Mouse (Mus musculus): ENCODE measurements around the gene Atp6v0b. TPM values are rescaled to one million over a fixed set of nuclear protein-coding genes. Genes with fewer than 3 reads are reported as not detected.

Atp6v0b gene
- polyA plus RNA-seq, 1 experiment: 102 TPM

DNA sequence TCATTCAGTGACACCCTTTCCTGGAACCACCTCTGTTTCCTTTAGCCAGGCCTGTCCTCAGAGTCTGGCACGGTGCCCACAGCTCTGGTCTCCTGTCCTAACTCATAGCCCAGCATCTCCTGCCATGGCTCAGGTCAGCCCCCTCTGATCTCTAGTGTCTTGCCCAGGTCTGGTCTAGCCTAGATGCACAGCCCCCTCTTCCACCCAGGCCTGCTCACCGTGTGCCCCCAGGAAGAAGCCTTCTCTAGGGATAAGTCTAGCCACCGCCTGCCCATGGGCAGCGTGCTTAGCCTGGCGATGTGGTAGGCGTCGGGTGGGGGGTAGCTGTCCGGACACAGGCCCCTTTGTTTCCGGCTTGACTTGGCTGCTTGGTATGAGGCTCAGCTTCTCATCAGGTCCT is 32.0 kb downstream of the Atp6v0b start:
- no peaks in the 10 kb centered on the region for H3K36me3 ChIP-seq (ENCODE audit: control insufficient read depth, insufficient read depth, low read length, poor library complexity, severe bottlenecking)
- no peak overlapping the region for H3K4me3 ChIP-seq (ENCODE audit: low read depth, low read length)
- TF ChIP-seq POLR2A (IDR thresholded peaks at IDR 0.05; ENCODE audit: insufficient read depth, low read length) (no peak), CTCF (IDR thresholded peaks at IDR 0.05; ENCODE audit: low read depth, low read length) (no peak), EP300 (IDR thresholded peaks at IDR 0.05; ENCODE audit: insufficient read depth, low read depth, low read length) (no peak)
- no peaks in the 10 kb centered on the region for H3K9me3 ChIP-seq (replicated peaks; ENCODE audit: control insufficient read depth, insufficient read depth, low read length, poor library complexity, severe bottlenecking)
- no peak overlapping the region for H3K27ac ChIP-seq (ENCODE audit: insufficient read depth, low read length)
- no peaks in the 10 kb centered on the region for H3K4me1 ChIP-seq (ENCODE audit: control insufficient read depth, insufficient read depth, low read length)
- no peak overlapping the region for H3K9ac ChIP-seq (ENCODE audit: low read depth, poor library complexity, severe bottlenecking)
- no peaks in the 10 kb centered on the region for H3K27me3 ChIP-seq (ENCODE audit: control insufficient read depth, insufficient read depth, low read length, poor library complexity, severe bottlenecking)

DNA sequence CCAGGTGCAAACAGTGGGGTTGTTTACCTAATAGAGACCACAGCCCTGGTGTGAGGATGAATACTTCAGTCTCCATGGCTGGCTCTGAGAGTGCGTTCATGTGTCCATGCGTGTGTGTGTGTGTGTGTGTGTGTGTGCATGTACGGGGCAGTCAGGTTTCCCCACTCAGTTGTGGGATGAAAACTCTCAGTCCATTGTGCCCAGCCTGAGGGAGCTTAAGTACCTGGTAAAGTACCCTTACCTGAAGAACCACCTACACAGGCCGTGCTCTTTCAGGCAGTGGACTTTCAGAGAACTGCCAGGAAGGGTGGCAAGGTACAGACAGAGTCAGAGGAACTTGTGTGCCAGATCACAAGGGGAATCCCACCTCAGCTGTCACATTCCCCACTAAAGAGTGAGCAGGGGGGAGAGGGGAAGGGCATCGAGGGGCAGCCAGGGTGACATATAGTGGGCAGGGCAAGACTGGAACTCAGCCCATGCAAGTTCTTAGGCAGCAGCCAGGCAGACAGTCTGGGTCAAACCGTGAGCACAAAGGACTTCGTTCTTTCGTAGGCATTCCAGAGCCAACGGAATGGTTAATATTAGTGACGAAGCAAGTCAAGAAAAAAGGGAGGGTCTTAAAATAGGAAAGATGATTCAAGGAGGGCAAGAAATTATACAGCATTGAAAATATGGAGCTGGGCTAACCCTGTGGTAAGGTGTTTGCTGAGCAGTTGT is 34.8 kb downstream of the Atp6v0b start:
- no peaks in the 10 kb centered on the region for H3K36me3 ChIP-seq (ENCODE audit: control insufficient read depth, insufficient read depth, low read length, poor library complexity, severe bottlenecking)
- H3K27ac ChIP-seq (ENCODE audit: insufficient read depth, low read length): no peak overlapping the region
- TF ChIP-seq POLR2A (IDR thresholded peaks at IDR 0.05; ENCODE audit: insufficient read depth, low read length): no peak
- TF ChIP-seq EP300 (IDR thresholded peaks at IDR 0.05; ENCODE audit: insufficient read depth, low read depth, low read length): no peak
- no peak for TF ChIP-seq CTCF (IDR thresholded peaks at IDR 0.05; ENCODE audit: low read depth, low read length)
- H3K9ac ChIP-seq (ENCODE audit: low read depth, poor library complexity, severe bottlenecking): no peak overlapping the region
- no peaks in the 10 kb centered on the region for H3K9me3 ChIP-seq (replicated peaks; ENCODE audit: control insufficient read depth, insufficient read depth, low read length, poor library complexity, severe bottlenecking)
- no peaks in the 10 kb centered on the region for H3K4me1 ChIP-seq (ENCODE audit: control insufficient read depth, insufficient read depth, low read length)
- H3K4me3 ChIP-seq (ENCODE audit: low read depth, low read length): no peak overlapping the region
- no peaks in the 10 kb centered on the region for H3K27me3 ChIP-seq (ENCODE audit: control insufficient read depth, insufficient read depth, low read length, poor library complexity, severe bottlenecking)

DNA sequence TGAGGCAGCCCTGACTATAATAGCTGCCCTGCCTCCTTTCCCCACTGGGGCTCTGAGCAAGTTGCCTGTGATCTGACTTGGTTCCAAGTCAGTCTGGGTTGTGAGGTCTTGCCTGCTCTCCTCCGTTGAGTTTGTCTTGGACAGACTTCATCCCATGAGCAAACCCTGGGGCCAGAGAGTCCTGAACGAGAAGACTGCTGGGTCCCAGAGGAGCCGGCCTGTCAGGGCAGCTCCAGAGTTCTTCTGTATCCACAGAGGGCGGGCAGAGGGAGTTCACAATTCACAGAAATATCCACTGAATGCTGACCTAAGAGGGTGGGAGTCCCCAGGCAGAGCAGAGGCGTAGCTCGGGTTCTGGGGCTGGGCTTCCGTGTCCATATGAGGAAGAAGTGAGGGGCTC is 36.3 kb downstream of the Atp6v0b start:
- Histone ChIP-seq H3K4me3 (ENCODE audit: low read depth, low read length) (no peak overlapping the region), H3K27me3 (ENCODE audit: control insufficient read depth, insufficient read depth, low read length, poor library complexity, severe bottlenecking) (no peaks in the 10 kb centered on the region), H3K9me3 (replicated peaks; ENCODE audit: control insufficient read depth, insufficient read depth, low read length, poor library complexity, severe bottlenecking) (no peaks in the 10 kb centered on the region), H3K36me3 (ENCODE audit: control insufficient read depth, insufficient read depth, low read length, poor library complexity, severe bottlenecking) (no peaks in the 10 kb centered on the region), H3K9ac (ENCODE audit: low read depth, poor library complexity, severe bottlenecking) (no peak overlapping the region), H3K27ac (ENCODE audit: insufficient read depth, low read length) (no peak overlapping the region), H3K4me1 (ENCODE audit: control insufficient read depth, insufficient read depth, low read length) (no peaks in the 10 kb centered on the region)
- TF ChIP-seq CTCF (IDR thresholded peaks at IDR 0.05; ENCODE audit: low read depth, low read length) (no peak), POLR2A (IDR thresholded peaks at IDR 0.05; ENCODE audit: insufficient read depth, low read length) (no peak)

DNA sequence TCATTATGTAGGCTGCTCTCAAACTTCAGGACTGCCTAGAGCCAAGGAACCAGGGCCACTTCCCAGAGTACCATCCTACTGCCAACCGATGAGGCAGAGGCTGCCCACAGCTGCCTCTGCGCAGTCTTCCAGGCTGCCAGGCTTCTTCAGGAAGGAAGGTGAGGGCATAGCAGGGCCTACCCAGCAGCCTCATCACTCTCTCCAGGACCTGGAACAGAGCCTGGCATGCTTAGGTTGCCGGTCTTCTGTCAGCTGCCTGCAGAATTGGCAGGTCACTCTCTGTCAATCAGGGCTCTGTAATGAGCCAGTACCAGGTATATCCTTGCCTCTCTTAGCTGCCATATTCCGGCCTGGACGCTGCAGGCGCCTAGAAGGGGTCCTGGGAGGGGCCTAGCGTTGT is 37.0 kb downstream of the Atp6v0b start:
- Histone ChIP-seq H3K36me3 (ENCODE audit: control insufficient read depth, insufficient read depth, low read length, poor library complexity, severe bottlenecking) (no peaks in the 10 kb centered on the region), H3K27me3 (ENCODE audit: control insufficient read depth, insufficient read depth, low read length, poor library complexity, severe bottlenecking) (no peaks in the 10 kb centered on the region), H3K9ac (ENCODE audit: low read depth, poor library complexity, severe bottlenecking) (no peak overlapping the region), H3K4me1 (ENCODE audit: control insufficient read depth, insufficient read depth, low read length) (no peaks in the 10 kb centered on the region), H3K4me3 (ENCODE audit: low read depth, low read length) (no peak overlapping the region), H3K27ac (ENCODE audit: insufficient read depth, low read length) (no peak overlapping the region), H3K9me3 (replicated peaks; ENCODE audit: control insufficient read depth, insufficient read depth, low read length, poor library complexity, severe bottlenecking) (no peaks in the 10 kb centered on the region)
- TF ChIP-seq CTCF (IDR thresholded peaks at IDR 0.05; ENCODE audit: low read depth, low read length): no peak

DNA sequence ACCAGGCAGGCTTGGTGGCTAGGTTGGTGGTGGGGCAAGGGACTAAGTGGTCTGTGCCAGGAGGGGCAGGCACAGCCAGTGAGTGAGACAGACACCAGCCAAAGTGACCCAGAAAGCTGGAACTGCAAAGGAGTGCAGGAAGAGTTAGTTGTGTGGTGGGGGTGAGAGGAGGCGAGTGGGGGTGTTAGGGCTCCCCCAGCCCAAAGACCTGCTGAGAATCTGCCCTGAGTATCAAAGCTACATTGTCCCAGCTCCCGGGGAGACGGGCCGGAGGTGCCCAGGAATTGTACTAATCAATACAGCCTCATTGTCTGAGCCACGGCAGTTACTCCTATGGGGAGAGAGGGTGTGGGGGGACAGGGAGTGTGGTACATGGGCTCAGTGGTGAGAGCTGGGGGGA is 37.6 kb downstream of the Atp6v0b start:
- no peaks in the 10 kb centered on the region for H3K4me1 ChIP-seq (ENCODE audit: control insufficient read depth, insufficient read depth, low read length)
- H3K4me3 ChIP-seq (ENCODE audit: low read depth, low read length): no peak overlapping the region
- no peak overlapping the region for H3K27ac ChIP-seq (ENCODE audit: insufficient read depth, low read length)
- no peaks in the 10 kb centered on the region for H3K9me3 ChIP-seq (replicated peaks; ENCODE audit: control insufficient read depth, insufficient read depth, low read length, poor library complexity, severe bottlenecking)
- no peak overlapping the region for H3K9ac ChIP-seq (ENCODE audit: low read depth, poor library complexity, severe bottlenecking)
- TF ChIP-seq POLR2A (IDR thresholded peaks at IDR 0.05; ENCODE audit: insufficient read depth, low read length) (no peak), CTCF (IDR thresholded peaks at IDR 0.05; ENCODE audit: low read depth, low read length) (no peak), EP300 (IDR thresholded peaks at IDR 0.05; ENCODE audit: insufficient read depth, low read depth, low read length) (no peak)
- H3K36me3 ChIP-seq (ENCODE audit: control insufficient read depth, insufficient read depth, low read length, poor library complexity, severe bottlenecking): no peaks in the 10 kb centered on the region
- H3K27me3 ChIP-seq (ENCODE audit: control insufficient read depth, insufficient read depth, low read length, poor library complexity, severe bottlenecking): no peaks in the 10 kb centered on the region

DNA sequence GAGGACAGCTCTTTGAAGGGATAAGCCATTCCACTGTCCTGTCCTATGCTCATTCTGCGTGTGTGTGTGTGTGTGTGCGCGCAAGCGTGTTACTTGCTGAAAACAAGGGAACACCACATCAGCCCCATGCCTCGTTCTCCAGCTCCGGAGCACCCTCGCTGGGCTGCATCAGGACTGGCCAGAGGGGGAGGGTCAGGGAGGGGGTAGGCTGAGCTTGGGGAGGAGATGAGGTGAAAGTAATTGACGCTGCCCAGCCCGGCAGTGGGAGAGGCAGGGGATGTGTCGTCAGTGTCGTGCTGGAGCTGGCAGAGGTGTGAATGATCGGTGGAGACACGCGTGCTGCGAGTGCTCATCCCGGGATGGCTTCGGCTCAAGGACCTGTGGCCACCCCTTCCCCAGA is 38.1 kb downstream of the Atp6v0b start:
- no peak overlapping the region for H3K4me3 ChIP-seq (ENCODE audit: low read depth, low read length)
- no peaks in the 10 kb centered on the region for H3K4me1 ChIP-seq (ENCODE audit: control insufficient read depth, insufficient read depth, low read length)
- H3K9ac ChIP-seq (ENCODE audit: low read depth, poor library complexity, severe bottlenecking): no peak overlapping the region
- no peaks in the 10 kb centered on the region for H3K36me3 ChIP-seq (ENCODE audit: control insufficient read depth, insufficient read depth, low read length, poor library complexity, severe bottlenecking)
- no peaks in the 10 kb centered on the region for H3K9me3 ChIP-seq (replicated peaks; ENCODE audit: control insufficient read depth, insufficient read depth, low read length, poor library complexity, severe bottlenecking)
- TF ChIP-seq POLR2A (IDR thresholded peaks at IDR 0.05; ENCODE audit: insufficient read depth, low read length) (no peak), CTCF (IDR thresholded peaks at IDR 0.05; ENCODE audit: low read depth, low read length) (no peak), EP300 (IDR thresholded peaks at IDR 0.05; ENCODE audit: insufficient read depth, low read depth, low read length) (no peak)
- H3K27me3 ChIP-seq (ENCODE audit: control insufficient read depth, insufficient read depth, low read length, poor library complexity, severe bottlenecking): no peaks in the 10 kb centered on the region
- no peak overlapping the region for H3K27ac ChIP-seq (ENCODE audit: insufficient read depth, low read length)
